Mouse (Mus musculus): ENCODE results near the gene Nckap5l. TPM values are rescaled to one million over a fixed set of nuclear protein-coding genes. Genes with fewer than 3 reads are reported as not detected.

The Nckap5l gene
- 9.1 and 12.4 TPM in 2 replicates for polyA plus RNA-seq (2014; fragmentation: Nextera tagmentation; extraction: Ambion mirVana)

DNA sequence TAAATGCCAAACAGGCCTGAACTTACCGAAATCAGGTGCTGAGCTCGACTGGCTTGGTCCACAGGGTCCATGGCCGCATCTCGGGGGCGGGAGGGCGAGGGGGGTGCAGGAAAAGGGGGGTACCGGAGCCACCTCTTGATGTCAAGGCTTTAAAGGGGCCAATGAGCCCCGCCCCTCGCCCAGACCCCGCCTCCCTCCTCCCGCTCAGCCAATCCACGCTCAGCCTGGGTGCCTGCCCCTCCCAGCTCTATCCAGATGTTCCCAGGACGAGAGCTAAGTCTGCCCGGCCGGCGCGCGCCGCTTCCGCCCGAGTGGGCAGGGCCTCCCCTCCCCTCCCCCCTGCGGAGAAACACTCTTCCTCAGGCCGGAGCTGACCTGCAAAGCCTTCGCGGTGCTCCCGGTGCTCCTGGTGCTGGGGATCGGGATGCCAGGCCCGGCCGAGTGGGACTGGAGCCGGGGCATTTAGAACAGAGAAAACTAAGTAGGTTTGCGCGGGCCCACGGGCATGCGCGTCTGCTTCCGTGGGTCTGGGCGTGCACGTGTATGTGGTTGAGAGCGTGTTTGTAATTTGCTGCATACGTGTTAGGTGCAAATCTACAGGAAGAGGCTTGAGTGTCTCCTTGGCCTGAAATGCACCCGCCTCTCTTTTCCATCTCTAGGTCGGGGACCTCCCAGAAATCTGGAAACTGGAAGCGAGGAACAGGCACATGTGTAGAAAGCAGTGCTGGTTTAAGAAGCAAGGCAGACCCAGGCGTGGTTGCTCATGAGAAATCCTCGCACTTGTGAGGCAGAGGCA, at the start of gene Nckap5l:
Gene Nckap5l, minus strand, starts transcription at position 143 of the 796 bp plus-strand sequence.
- peak; percentile 95 for DNase-seq (ENCODE audit: low spot score)
- peaks cover 22% of the 10 kb centered on the region for H3K4me1 ChIP-seq (ENCODE audit: control insufficient read depth, insufficient read depth, low read length)
- peak within 1 kb of the TSS; percentile 88 for H3K27ac ChIP-seq (ENCODE audit: low read depth, low read length)
- no peaks in the 10 kb centered on the region for H3K9me3 ChIP-seq (replicated peaks; ENCODE audit: control insufficient read depth, low read length)
- peak; percentile 96 for ATAC-seq
- 0 out of 2 replicates have a peak, but pooled peaks cover 3% of the 10 kb centered on the region for H3K36me3 ChIP-seq (ENCODE audit: control insufficient read depth, insufficient read depth, low read length)
- H3K4me3 ChIP-seq (ENCODE audit: low read depth, low read length): peak within 1 kb of the TSS; percentile 87
- H3K9ac ChIP-seq (ENCODE audit: low read length): peak within 1 kb of the TSS; percentile 78
- H3K27me3 ChIP-seq (replicated peaks; ENCODE audit: control insufficient read depth, insufficient read depth, low read length): no peaks in the 10 kb centered on the region
- under 1% methylated on average over 45 of the region's 45 CpGs for WGBS
- peak within 1 kb of the TSS; percentile 60 for H3K4me2 ChIP-seq (ENCODE audit: low read length)

DNA sequence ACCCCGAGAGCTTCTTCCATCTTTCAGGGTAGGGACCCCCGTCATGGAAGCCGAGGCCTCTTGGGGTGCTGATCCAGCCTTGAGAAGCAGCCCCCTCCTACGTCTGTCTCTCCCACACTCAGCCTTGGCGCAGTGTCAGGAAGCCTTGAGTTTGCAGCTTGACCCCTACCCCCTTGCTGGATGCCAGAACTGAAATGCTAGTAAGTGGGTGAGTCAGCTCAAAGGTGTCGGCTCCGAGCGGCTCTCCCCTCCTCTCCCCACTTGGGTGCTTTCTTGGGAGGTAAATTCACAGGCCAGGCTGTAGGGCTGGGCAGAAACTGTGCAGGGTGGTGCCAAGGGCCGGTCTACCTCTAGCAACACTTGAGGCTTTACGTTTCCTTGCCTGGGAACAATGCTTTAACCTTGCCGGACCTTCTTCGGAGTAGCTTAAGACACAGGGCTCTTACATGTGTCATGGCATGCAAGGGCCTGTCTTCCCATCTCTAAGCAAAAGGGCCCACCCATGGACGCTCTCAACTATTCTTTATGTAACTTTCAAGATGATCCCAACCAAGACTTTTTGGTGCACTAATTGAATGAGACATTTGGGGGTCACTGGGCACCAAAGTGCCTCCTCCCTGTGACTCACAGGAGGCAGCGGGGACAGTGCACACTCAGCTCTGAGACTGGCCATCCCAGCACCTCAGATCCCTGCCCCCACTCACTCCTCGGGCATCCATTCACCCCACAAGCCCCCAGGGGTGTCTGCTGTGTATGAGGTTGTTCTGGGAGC, 48.0 kb upstream of the Nckap5l start:
- no peak overlapping the region for H3K9ac ChIP-seq (ENCODE audit: low read length)
- no peak overlapping the region for H3K4me3 ChIP-seq (ENCODE audit: low read depth, low read length)
- no peaks in the 10 kb centered on the region for H3K27me3 ChIP-seq (replicated peaks; ENCODE audit: control insufficient read depth, insufficient read depth, low read length)
- H3K27ac ChIP-seq (ENCODE audit: low read depth, low read length): no peak overlapping the region
- H3K4me2 ChIP-seq (ENCODE audit: low read length): no peak overlapping the region
- ATAC-seq (no peak), DNase-seq (ENCODE audit: low spot score) (no peak)
- no peaks in the 10 kb centered on the region for H3K9me3 ChIP-seq (replicated peaks; ENCODE audit: control insufficient read depth, low read length)
- peaks cover 10% of the 10 kb centered on the region for H3K4me1 ChIP-seq (ENCODE audit: control insufficient read depth, insufficient read depth, low read length)
- WGBS: 81% methylated on average over 15 of the region's 15 CpGs
- no peaks in the 10 kb centered on the region for H3K36me3 ChIP-seq (ENCODE audit: control insufficient read depth, insufficient read depth, low read length)

DNA sequence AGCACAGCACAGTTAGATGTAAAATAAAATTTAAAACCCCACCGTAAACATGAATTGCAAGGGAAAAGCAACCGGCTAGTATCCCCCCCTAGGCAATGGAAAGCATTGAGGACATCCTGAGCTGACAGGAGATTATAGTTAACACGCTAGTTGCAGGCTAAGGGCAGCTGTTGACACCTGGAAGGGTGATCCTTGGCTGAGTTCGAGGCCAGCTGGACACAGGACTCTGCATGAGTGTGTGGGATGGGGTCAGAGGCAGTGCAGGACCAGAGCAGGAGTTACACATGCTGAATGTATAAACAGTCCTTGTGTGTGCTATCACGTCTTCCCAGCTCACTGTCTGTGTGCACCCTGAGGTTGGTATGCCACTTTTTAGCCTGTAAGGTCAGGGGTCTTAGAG, 45.7 kb upstream of the Nckap5l start:
- DNase-seq (ENCODE audit: low spot score) (no peak), ATAC-seq (no peak)
- 88% methylated on average over 5 of the region's 5 CpGs for WGBS
- H3K9ac ChIP-seq (ENCODE audit: low read length): no peak overlapping the region
- no peak overlapping the region for H3K27ac ChIP-seq (ENCODE audit: low read depth, low read length)
- no peak overlapping the region for H3K4me2 ChIP-seq (ENCODE audit: low read length)
- H3K9me3 ChIP-seq (replicated peaks; ENCODE audit: control insufficient read depth, low read length): no peaks in the 10 kb centered on the region
- H3K4me1 ChIP-seq (ENCODE audit: control insufficient read depth, insufficient read depth, low read length): peaks cover 10% of the 10 kb centered on the region
- H3K36me3 ChIP-seq (ENCODE audit: control insufficient read depth, insufficient read depth, low read length): no peaks in the 10 kb centered on the region
- H3K27me3 ChIP-seq (replicated peaks; ENCODE audit: control insufficient read depth, insufficient read depth, low read length): no peaks in the 10 kb centered on the region
- no peak overlapping the region for H3K4me3 ChIP-seq (ENCODE audit: low read depth, low read length)

DNA sequence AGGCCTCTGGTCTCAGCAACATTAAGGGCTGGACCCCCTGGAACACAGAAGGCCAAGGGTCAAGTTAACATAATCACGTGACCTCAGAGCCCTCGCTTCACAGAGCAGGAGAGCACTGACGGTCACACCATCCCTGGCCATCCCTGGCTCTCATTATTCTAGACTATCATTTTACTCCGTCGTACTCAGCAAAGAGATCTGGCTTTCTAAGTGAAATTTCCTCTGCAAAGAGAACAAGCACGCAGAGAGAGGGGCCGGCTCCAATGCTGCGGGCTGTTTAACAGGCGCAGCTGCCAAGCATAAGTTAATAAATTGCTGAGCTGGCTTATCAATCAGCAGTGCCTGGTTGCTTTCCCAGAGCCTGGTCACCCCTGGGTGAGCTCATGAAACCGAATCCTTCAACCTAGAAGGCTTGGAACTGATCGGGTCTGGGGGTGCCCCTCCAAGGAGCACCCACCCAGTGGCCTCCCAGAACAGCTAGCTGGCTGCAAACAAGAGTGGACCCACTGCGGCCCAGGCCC, 44.8 kb upstream of the Nckap5l start:
- no peak overlapping the region for H3K4me3 ChIP-seq (ENCODE audit: low read depth, low read length)
- 0 out of 2 replicates have a peak, but pooled peaks have one; percentile 23 for ATAC-seq
- DNase-seq (ENCODE audit: low spot score): peak; percentile 41
- no peaks in the 10 kb centered on the region for H3K9me3 ChIP-seq (replicated peaks; ENCODE audit: control insufficient read depth, low read length)
- peaks cover 15% of the 10 kb centered on the region for H3K4me1 ChIP-seq (ENCODE audit: control insufficient read depth, insufficient read depth, low read length)
- no peak overlapping the region for H3K9ac ChIP-seq (ENCODE audit: low read length)
- no peaks in the 10 kb centered on the region for H3K36me3 ChIP-seq (ENCODE audit: control insufficient read depth, insufficient read depth, low read length)
- H3K27ac ChIP-seq (ENCODE audit: low read depth, low read length): peak overlapping the region; percentile 65; the same call in 1 of the 2 replicates
- no peaks in the 10 kb centered on the region for H3K27me3 ChIP-seq (replicated peaks; ENCODE audit: control insufficient read depth, insufficient read depth, low read length)
- 64% methylated on average over 12 of the region's 12 CpGs for WGBS
- H3K4me2 ChIP-seq (ENCODE audit: low read length): no peak overlapping the region

DNA sequence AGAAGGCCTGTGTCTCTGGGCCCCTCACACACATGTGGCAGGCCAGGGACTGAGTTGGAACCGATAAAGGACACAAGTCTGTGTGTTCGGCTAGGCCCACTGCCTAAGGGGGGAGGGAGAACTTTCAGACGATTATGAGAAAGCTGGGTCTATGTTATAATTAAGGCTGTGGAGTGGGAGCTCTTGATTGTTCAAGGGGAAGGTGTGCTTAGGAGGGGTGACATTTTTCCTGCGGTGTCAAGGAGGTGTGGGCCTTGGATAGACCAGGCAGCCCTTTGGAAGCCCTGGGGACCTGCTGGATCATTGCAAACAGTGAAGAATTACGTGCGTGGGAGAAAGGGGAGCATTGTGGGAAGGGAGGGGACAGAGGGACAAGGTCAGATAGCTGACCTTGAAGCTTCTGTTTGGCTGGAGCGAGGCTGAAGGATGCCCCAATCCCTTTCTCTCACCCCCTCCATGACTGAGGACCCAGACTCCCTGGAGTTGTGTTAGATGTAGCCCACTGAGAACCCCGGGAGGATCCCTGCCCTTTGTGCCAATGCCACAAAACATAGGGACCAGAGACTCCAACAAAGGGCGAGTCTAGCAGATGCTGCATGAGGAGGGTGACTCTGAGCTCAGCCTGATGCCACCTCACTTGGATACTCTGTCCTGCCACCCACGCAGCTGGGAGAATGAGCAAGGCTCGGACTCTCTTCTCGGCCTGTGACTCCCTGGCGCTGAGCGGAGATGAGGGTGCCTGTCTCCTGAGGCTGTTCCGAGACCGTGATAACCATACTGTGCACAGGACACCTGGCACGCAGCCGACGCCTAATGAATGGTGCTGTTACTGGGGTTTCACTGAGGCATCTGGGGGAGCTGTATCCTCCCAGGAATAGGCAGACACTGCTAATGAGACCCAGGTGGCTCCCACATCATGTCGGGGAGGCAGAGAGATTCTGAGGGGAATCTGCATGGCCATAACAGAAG, 44.0 kb upstream of the Nckap5l start:
- Histone ChIP-seq H3K27ac (ENCODE audit: low read depth, low read length) (peak overlapping the region; percentile 65; the same call in 1 of the 2 replicates), H3K4me3 (ENCODE audit: low read depth, low read length) (no peak overlapping the region), H3K27me3 (replicated peaks; ENCODE audit: control insufficient read depth, insufficient read depth, low read length) (no peaks in the 10 kb centered on the region), H3K4me1 (ENCODE audit: control insufficient read depth, insufficient read depth, low read length) (peaks cover 15% of the 10 kb centered on the region), H3K36me3 (ENCODE audit: control insufficient read depth, insufficient read depth, low read length) (no peaks in the 10 kb centered on the region), H3K9me3 (replicated peaks; ENCODE audit: control insufficient read depth, low read length) (no peaks in the 10 kb centered on the region), H3K9ac (ENCODE audit: low read length) (no peak overlapping the region), H3K4me2 (ENCODE audit: low read length) (no peak overlapping the region)
- WGBS: 59% methylated on average over 20 of the region's 20 CpGs
- ATAC-seq: peak; percentile 50
- peak; percentile 68 for DNase-seq (ENCODE audit: low spot score)

DNA sequence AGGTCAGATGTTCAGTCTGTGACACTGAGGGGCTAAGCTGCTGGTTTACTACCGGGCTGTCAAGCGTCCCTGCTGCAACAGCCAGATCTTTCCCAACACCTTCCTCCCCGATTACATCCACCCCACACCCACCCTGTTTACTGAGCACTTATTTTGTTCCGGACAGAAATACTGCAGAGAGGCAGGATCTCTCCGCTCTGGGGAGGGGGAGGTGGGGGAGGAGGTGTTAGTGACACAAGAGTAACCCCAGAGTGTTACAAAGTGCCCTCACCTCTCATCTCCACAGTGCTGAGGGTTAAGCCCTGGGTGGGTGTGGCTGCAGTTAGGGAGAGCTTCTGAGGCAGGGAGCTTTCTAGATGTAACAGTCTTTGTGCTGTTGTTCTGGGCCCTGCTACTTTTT, 42.8 kb upstream of the Nckap5l start:
- Histone ChIP-seq H3K9me3 (replicated peaks; ENCODE audit: control insufficient read depth, low read length) (no peaks in the 10 kb centered on the region), H3K4me2 (ENCODE audit: low read length) (no peak overlapping the region), H3K9ac (ENCODE audit: low read length) (no peak overlapping the region), H3K27me3 (replicated peaks; ENCODE audit: control insufficient read depth, insufficient read depth, low read length) (no peaks in the 10 kb centered on the region), H3K4me3 (ENCODE audit: low read depth, low read length) (no peak overlapping the region), H3K27ac (ENCODE audit: low read depth, low read length) (no peak overlapping the region), H3K36me3 (ENCODE audit: control insufficient read depth, insufficient read depth, low read length) (no peaks in the 10 kb centered on the region), H3K4me1 (ENCODE audit: control insufficient read depth, insufficient read depth, low read length) (peaks cover 15% of the 10 kb centered on the region)
- ATAC-seq (no peak), DNase-seq (ENCODE audit: low spot score) (no peak)
- 63% methylated on average over 5 of the region's 5 CpGs for WGBS

DNA sequence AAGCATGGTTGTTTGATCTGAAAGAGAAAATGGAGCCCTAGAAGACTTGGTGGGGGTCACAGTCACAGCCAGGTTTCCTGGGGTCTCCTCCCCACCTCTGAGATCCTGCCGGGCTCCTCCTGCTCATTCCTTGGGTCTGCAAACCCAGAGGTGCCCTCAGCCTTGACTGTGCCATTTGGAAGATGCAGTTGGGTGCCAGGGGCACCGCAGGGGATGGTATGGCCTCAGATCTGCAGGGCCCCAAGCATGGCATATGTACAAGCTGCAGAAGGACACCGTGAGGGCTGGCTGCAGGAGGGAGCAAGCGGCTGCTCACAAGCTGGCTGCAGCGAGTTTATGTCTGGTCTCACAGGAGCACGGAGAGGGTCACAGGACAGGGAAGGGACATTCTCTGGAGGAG, 42.2 kb upstream of the Nckap5l start:
- ATAC-seq (no peak), DNase-seq (ENCODE audit: low spot score) (no peak)
- Histone ChIP-seq H3K27me3 (replicated peaks; ENCODE audit: control insufficient read depth, insufficient read depth, low read length) (no peaks in the 10 kb centered on the region), H3K4me1 (ENCODE audit: control insufficient read depth, insufficient read depth, low read length) (peaks cover 15% of the 10 kb centered on the region), H3K4me3 (ENCODE audit: low read depth, low read length) (no peak overlapping the region), H3K9ac (ENCODE audit: low read length) (no peak overlapping the region), H3K36me3 (ENCODE audit: control insufficient read depth, insufficient read depth, low read length) (no peaks in the 10 kb centered on the region), H3K9me3 (replicated peaks; ENCODE audit: control insufficient read depth, low read length) (no peaks in the 10 kb centered on the region), H3K4me2 (ENCODE audit: low read length) (no peak overlapping the region), H3K27ac (ENCODE audit: low read depth, low read length) (no peak overlapping the region)
- 61% methylated on average over 6 of the region's 6 CpGs for WGBS

DNA sequence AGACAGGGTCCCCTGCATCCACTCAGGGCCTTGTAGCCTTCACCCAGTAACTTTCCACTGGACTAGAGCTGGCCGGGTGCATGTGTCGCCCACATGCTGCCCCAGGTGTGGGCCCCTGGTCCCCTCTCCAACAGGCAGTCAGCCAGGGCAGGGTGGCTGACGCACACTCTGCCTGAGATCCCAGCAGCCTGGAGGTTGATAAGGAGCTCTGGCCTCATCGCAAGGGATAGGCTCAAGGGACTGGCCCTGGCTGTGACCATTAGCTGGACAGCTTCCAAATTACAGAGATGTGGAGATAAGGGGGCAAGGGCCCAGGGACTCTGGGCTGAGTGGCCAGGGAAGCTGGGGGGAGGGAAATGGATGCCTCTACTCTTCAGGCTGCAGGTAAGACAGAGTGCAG, 41.2 kb upstream of the Nckap5l start:
- DNase-seq (ENCODE audit: low spot score) (no peak), ATAC-seq (no peak)
- 82% methylated on average over 4 of the region's 4 CpGs for WGBS
- H3K4me3 ChIP-seq (ENCODE audit: low read depth, low read length): no peak overlapping the region
- H3K27me3 ChIP-seq (replicated peaks; ENCODE audit: control insufficient read depth, insufficient read depth, low read length): no peaks in the 10 kb centered on the region
- no peaks in the 10 kb centered on the region for H3K9me3 ChIP-seq (replicated peaks; ENCODE audit: control insufficient read depth, low read length)
- no peaks in the 10 kb centered on the region for H3K36me3 ChIP-seq (ENCODE audit: control insufficient read depth, insufficient read depth, low read length)
- H3K9ac ChIP-seq (ENCODE audit: low read length): no peak overlapping the region
- H3K4me2 ChIP-seq (ENCODE audit: low read length): no peak overlapping the region
- H3K27ac ChIP-seq (ENCODE audit: low read depth, low read length): no peak overlapping the region
- peaks cover 15% of the 10 kb centered on the region for H3K4me1 ChIP-seq (ENCODE audit: control insufficient read depth, insufficient read depth, low read length)
